Mouse (Mus musculus): ENCODE measurements around the gene Fkbp10.

Fkbp10 gene

GRCm38 (mm10) chr11:100457247-100457646 lies 41.8 kb downstream of the Fkbp10 start:
- ChIA-PET POLR2A (interaction anchor here in 3 of 4 experiments (1.1 to 4.8 kb wide), 12 partner anchors 11 to 137 kb away, joined by 4 to 30 read pairs (median 6); partner anchors contain the start of genes Klhl11 (in 3 of the 3), Acly (in 1 of the 3), Eif1 (in 1 of the 3) and Jup (in 1 of the 3)), CTCF (interaction anchor here in 1 of 4 experiments (1.4 kb wide), 1 partner anchor 305 kb away, joined by 3 read pairs; no protein-coding TSS in a partner anchor)

GRCm38 (mm10) chr11:100457711-100458110 lies 42.2 kb downstream of the Fkbp10 start:
- ChIA-PET POLR2A (interaction anchor here in 3 of 4 experiments (1.0 to 4.8 kb wide), 12 partner anchors 10 to 138 kb away, joined by 3 to 30 read pairs (median 6); partner anchors contain the start of genes Klhl11 (in 3 of the 3), Acly (in 1 of the 3), Eif1 (in 1 of the 3) and Jup (in 1 of the 3)), CTCF (interaction anchor here in 2 of 4 experiments (1.4 to 1.5 kb wide), 2 partner anchors 15 to 304 kb away, joined by 3 to 6 read pairs; partner anchors contain the start of gene Klhl11 (in 1 of the 2))

- ChIA-PET POLR2A (interaction anchor here in 3 of 4 experiments (0.9 to 3.9 kb wide), 6 partner anchors 8 to 143 kb away, joined by 3 to 23 read pairs (median 4); partner anchors contain the start of genes Eif1 (in 1 of the 3) and Klhl11 (in 1 of the 3)), CTCF (interaction anchor here in 1 of 4 experiments (1.0 kb wide), 1 partner anchor 66 kb away, joined by 3 read pairs; the partner anchor contains the start of gene Jup)
Observed at GRCm38 (mm10) chr11:100462699-100463098, 47.2 kb downstream of the Fkbp10 start.

- POLR2A ChIA-PET = interaction anchor here in 2 of 4 experiments (0.6 to 1.6 kb wide), 6 partner anchors 9 to 833 kb away, joined by 3 to 8 read pairs (median 4); partner anchors contain the start of gene Acly (in 1 of the 2)
Observed at GRCm38 (mm10) chr11:100465229-100465792, 49.8 kb downstream of the Fkbp10 start.

DNA sequence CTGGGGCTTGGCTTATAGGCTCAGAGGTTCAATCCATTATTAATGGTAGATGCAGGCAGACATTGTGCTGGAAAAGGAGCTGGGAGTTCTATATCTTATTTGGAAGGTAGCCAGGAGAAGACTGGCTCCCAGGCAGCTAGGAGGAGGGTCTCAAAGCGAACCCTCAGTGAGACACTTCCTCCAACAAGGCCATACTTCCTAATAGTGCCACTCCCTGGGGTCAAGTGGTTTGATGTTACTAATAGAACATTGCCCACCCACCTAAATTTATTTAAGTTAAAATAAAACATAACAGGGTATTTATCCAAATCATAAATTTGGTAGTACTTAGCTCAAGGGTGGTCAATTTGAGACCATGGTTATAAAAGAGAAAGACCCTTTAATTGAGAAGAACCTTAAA lies 50.3 kb downstream of the Fkbp10 start:
- CTCF ChIA-PET = interaction anchor here in 1 of 4 experiments (0.5 kb wide), 1 partner anchor 41 kb away, joined by 3 read pairs; no protein-coding TSS in a partner anchor
- POLR2A ChIA-PET = interaction anchor here in 2 of 4 experiments (0.6 to 1.0 kb wide), 5 partner anchors 13 to 834 kb away, joined by 3 to 8 read pairs (median 3); partner anchors contain the start of gene Acly (in 1 of the 2)

More at GRCm38 (mm10) chr11:100465229-100465792, 49.8 kb downstream of the Fkbp10 start:
- CTCF ChIA-PET = interaction anchor here in 1 of 4 experiments (0.5 kb wide), 1 partner anchor 40 kb away, joined by 3 read pairs; no protein-coding TSS in a partner anchor

- CTCF ChIA-PET = interaction anchor here (0.6 to 1.5 kb wide), 17 partner anchors 15 to 1568 kb away, joined by 3 to 8 read pairs (median 3); partner anchors contain the start of genes Acly (in 1 of the 4) and Jup (in 1 of the 4)
Observed at GRCm38 (mm10) chr11:100471352-100472196, 56.1 kb downstream of the Fkbp10 start.

GRCm38 (mm10) chr11:100472197-100472934 lies 56.9 kb downstream of the Fkbp10 start, which contains the start of gene Klhl11:
TSS of gene Klhl11 (minus strand) at chr11:100472741.
- ChIA-PET POLR2A (interaction anchor here (0.6 to 4.4 kb wide), 100 partner anchors 8 to 1551 kb away, joined by 3 to 30 read pairs (median 4); partner anchors contain the start of genes Acly (in 3 of the 4), Jup (in 3 of the 4), Klhl10 (in 3 of the 4) and Nt5c3b (in 3 of the 4)), CTCF (interaction anchor here (0.6 to 1.5 kb wide), 30 partner anchors 14 to 1568 kb away, joined by 3 to 8 read pairs (median 3); partner anchors contain the start of genes Acly (in 2 of the 4), Fkbp10 (in 1 of the 4) and Jup (in 1 of the 4))

More at GRCm38 (mm10) chr11:100471352-100472196, 56.1 kb downstream of the Fkbp10 start:
- POLR2A ChIA-PET = interaction anchor here (0.6 to 4.4 kb wide), 88 partner anchors 8 to 337 kb away, joined by 3 to 30 read pairs (median 4); partner anchors contain the start of genes Acly (in 3 of the 4), Jup (in 3 of the 4), Klhl10 (in 3 of the 4) and Nt5c3b (in 3 of the 4)

DNA sequence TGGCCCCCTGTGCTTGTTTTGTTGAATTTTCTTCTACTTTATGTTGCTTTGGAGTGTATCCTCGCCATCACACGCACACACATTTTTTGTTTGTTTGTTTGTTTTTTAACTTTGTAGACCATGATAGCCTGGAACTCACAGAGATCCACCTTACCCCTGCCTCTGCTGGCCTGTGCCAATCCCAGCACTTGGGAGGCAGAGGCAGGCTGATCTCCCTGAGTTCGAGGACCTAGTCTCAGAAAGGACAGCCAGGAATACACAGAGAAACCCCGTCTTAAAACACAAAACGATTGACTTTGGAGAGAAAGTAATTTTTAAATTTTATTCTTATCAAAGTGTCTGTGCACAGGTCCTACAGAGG lies 57.4 kb downstream of the Fkbp10 start:
- ChIA-PET CTCF (interaction anchor here in 2 of 4 experiments (0.8 to 1.5 kb wide), 13 partner anchors 16 to 111 kb away, joined by 3 to 8 read pairs (median 3); partner anchors contain the start of genes Acly (in 2 of the 2) and Jup (in 1 of the 2)), POLR2A (interaction anchor here (0.6 to 4.4 kb wide), 61 partner anchors 8 to 1551 kb away, joined by 3 to 30 read pairs (median 5); partner anchors contain the start of genes Acly (in 3 of the 4), Jup (in 3 of the 4), Eif1 (in 2 of the 4) and Klhl10 (in 2 of the 4))

All from embryonic stem cell, embryonic (primary cell).